ENCODE assay signal across 16 mouse cellular contexts in the genomic region with DNA sequence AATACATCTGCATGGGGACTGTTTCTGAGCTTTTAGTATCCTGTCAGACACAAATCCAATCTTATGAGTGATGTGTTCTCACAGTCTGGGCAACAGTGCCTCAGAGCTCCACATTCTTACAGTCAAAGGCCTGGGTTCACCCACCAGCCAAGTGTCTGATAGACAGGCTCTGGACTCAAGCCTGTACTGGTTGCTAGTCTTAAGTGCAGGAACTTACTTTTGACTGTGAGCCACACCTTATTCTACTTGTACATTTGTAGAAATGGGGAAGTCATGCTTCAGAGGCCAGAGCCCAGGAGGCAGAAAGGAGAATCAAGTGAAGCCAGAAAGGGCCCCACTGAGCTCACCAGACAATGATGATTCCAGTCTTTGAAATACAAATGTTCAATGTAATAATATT.
A peak's percentile ranks its signal among the peaks of the same experiment; 100 is the strongest.
DNase-seq lines count a peak whose midpoint lies in the region; ATAC-seq and TF ChIP-seq lines count a peak whose summit lies in the region.
"Had no signal": no experiment of that assay in that cellular context is flagged by ENCODE, and none has a peak within 500 bp of the region (broad histone marks: within the 10 kb centered on the region; RNA-seq: fewer than 3 reads in every experiment).

No protein-coding gene starts in this region.

- no peak for TF ChIP-seq POLR2A in spleen, adult 2 months (IDR thresholded peaks at IDR 0.05; ENCODE audit: low read depth, low read length)
- TF ChIP-seq POLR2A in embryonic fibroblast, embryonic 13.5 days (IDR thresholded peaks at IDR 0.05; ENCODE audit: low read depth, low read length), result no peak

- no peak overlapping the region for H3K4me2 ChIP-seq in stomach, postnatal 0 days (replicated peaks; ENCODE audit: low read depth)
- H3K4me2 ChIP-seq in midbrain, embryonic 14.5 days (ENCODE audit: low read length), result no peak overlapping the region
- H3K4me2 ChIP-seq: embryonic facial prominence, embryonic 13.5 days; hindbrain, embryonic 13.5 days; intestine, embryonic 15.5 days; kidney, embryonic 15.5 days; liver, embryonic 12.5 days; midbrain, embryonic 15.5 days had no signal

- peaks cover 9% of the 10 kb centered on the region; the same call in 1 of the 2 replicates for H3K4me1 ChIP-seq in spleen, adult 2 months (ENCODE audit: control insufficient read depth, insufficient read depth, insufficient read length)
- peaks cover 20% of the 10 kb centered on the region for H3K4me1 ChIP-seq in embryonic fibroblast, embryonic 13.5 days (ENCODE audit: control insufficient read depth, insufficient read depth, low read length)
- peaks cover 4% of the 10 kb centered on the region for H3K4me1 ChIP-seq in stomach, postnatal 0 days (replicated peaks; ENCODE audit: control insufficient read depth, insufficient read depth)
- H3K4me1 ChIP-seq in limb, embryonic 10.5 days, result no peaks in the 10 kb centered on the region
- H3K4me1 ChIP-seq in midbrain, embryonic 14.5 days (ENCODE audit: control insufficient read depth, insufficient read depth, low read length), result no peaks in the 10 kb centered on the region
- H3K4me1 ChIP-seq: hindbrain, embryonic 13.5 days; intestine, embryonic 15.5 days; midbrain, embryonic 15.5 days had no signal

- ATAC-seq in stomach, postnatal 0 days (ENCODE audit: low FRiP score, low TSS enrichment), result peak; percentile 47; the same call in 1 of the 2 replicates
- no peak for ATAC-seq in midbrain, embryonic 14.5 days (ENCODE audit: low FRiP score, low TSS enrichment)
- ATAC-seq: intestine, embryonic 15.5 days; liver, embryonic 12.5 days; midbrain, embryonic 15.5 days had no signal

- H3K27ac ChIP-seq in spleen, adult 2 months (ENCODE audit: insufficient read depth, low read length), result peak overlapping the region; percentile 39
- 0 out of 2 replicates have a peak overlapping the region, but pooled peaks have one; percentile 3 for H3K27ac ChIP-seq in embryonic fibroblast, embryonic 13.5 days (ENCODE audit: insufficient read depth, low read length)
- no peak overlapping the region; the same call in none of the 2 replicates for H3K27ac ChIP-seq in stomach, postnatal 0 days (replicated peaks)
- H3K27ac ChIP-seq in limb, embryonic 10.5 days, result no peak overlapping the region
- H3K27ac ChIP-seq in midbrain, embryonic 14.5 days (replicated peaks; ENCODE audit: low read depth, low read length), result no peak overlapping the region
- H3K27ac ChIP-seq: embryonic facial prominence, embryonic 13.5 days; hindbrain, embryonic 13.5 days; intestine, embryonic 15.5 days; liver, embryonic 12.5 days; midbrain, embryonic 15.5 days had no signal

- DNase-seq in spleen, adult 2 months (ENCODE audit: low read depth in 1 of 2, low spot score in 2 of 2), result peak; percentile 15 to 31
- DNase-seq in spleen, postnatal 10 days (ENCODE audit: low spot score in 2 of 2), result no peak
- DNase-seq in MEL-GATA-1-ER (ENCODE audit: extremely low read depth, low read depth), result peak; percentile 20
- no peak for DNase-seq in stomach, postnatal 0 days (ENCODE audit: low spot score)
- DNase-seq in limb, embryonic 10.5 days (ENCODE audit: low spot score), result no peak
- DNase-seq in midbrain, embryonic 14.5 days, result no peak
- DNase-seq: lung, postnatal 4 days; right cerebral cortex, postnatal 4 days; thymus, postnatal 25 days had no signal

- H3K27me3 ChIP-seq in spleen, adult 2 months (ENCODE audit: control insufficient read depth, insufficient read depth, low read length), result no peaks in the 10 kb centered on the region
- H3K27me3 ChIP-seq in stomach, postnatal 0 days (ENCODE audit: control insufficient read depth, insufficient read depth, low read length), result no peaks in the 10 kb centered on the region
- H3K27me3 ChIP-seq in limb, embryonic 10.5 days (ENCODE audit: low read depth, poor library complexity, severe bottlenecking), result no peaks in the 10 kb centered on the region
- no peaks in the 10 kb centered on the region for H3K27me3 ChIP-seq in midbrain, embryonic 14.5 days (ENCODE audit: control insufficient read depth, insufficient read depth, low read length)
- H3K27me3 ChIP-seq: embryonic facial prominence, embryonic 13.5 days; hindbrain, embryonic 13.5 days; intestine, embryonic 15.5 days; kidney, embryonic 15.5 days; liver, embryonic 12.5 days; midbrain, embryonic 15.5 days had no signal

- no peak for TF ChIP-seq CTCF in spleen, adult 2 months (IDR thresholded peaks at IDR 0.05; ENCODE audit: extremely low read depth, insufficient read depth, insufficient read length, insufficient replicate concordance)
- TF ChIP-seq CTCF in embryonic fibroblast, embryonic 13.5 days (IDR thresholded peaks at IDR 0.05; ENCODE audit: borderline replicate concordance, insufficient read depth, low read length), result no peak
- TF ChIP-seq CTCF in stomach, postnatal 0 days (IDR thresholded peaks at IDR 0.05; ENCODE audit: low read depth), result no peak

- H3K9me3 ChIP-seq in stomach, postnatal 0 days (ENCODE audit: control insufficient read depth, low read length), result no peaks in the 10 kb centered on the region
- no peaks in the 10 kb centered on the region for H3K9me3 ChIP-seq in limb, embryonic 10.5 days (replicated peaks)
- H3K9me3 ChIP-seq in midbrain, embryonic 14.5 days (ENCODE audit: control insufficient read depth, low read length), result no peaks in the 10 kb centered on the region
- H3K9me3 ChIP-seq: embryonic facial prominence, embryonic 13.5 days; hindbrain, embryonic 13.5 days; intestine, embryonic 15.5 days; kidney, embryonic 15.5 days; liver, embryonic 12.5 days; midbrain, embryonic 15.5 days had no signal

- no peak overlapping the region for H3K9ac ChIP-seq in stomach, postnatal 0 days (ENCODE audit: low read length)
- no peak overlapping the region for H3K9ac ChIP-seq in midbrain, embryonic 14.5 days (replicated peaks; ENCODE audit: low read length)
- H3K9ac ChIP-seq: embryonic facial prominence, embryonic 13.5 days; hindbrain, embryonic 13.5 days; intestine, embryonic 15.5 days; kidney, embryonic 15.5 days; liver, embryonic 12.5 days; midbrain, embryonic 15.5 days had no signal

- no peak overlapping the region for H3K4me3 ChIP-seq in spleen, adult 2 months (ENCODE audit: extremely low read depth, insufficient read depth, insufficient read length)
- no peak overlapping the region for H3K4me3 ChIP-seq in embryonic fibroblast, embryonic 13.5 days (ENCODE audit: insufficient read depth, low read length)
- no peak overlapping the region for H3K4me3 ChIP-seq in stomach, postnatal 0 days (ENCODE audit: low read depth, low read length)
- H3K4me3 ChIP-seq in limb, embryonic 10.5 days, result no peak overlapping the region
- H3K4me3 ChIP-seq in midbrain, embryonic 14.5 days (replicated peaks; ENCODE audit: low read depth, low read length), result no peak overlapping the region
- H3K4me3 ChIP-seq: embryonic facial prominence, embryonic 13.5 days; hindbrain, embryonic 13.5 days; intestine, embryonic 15.5 days; kidney, embryonic 15.5 days; liver, embryonic 12.5 days; midbrain, embryonic 15.5 days had no signal

- TF ChIP-seq EP300 in stomach, postnatal 0 days (optimal IDR thresholded peaks at IDR 0.05), result no peak

- H3K36me3 ChIP-seq in spleen, adult 2 months (ENCODE audit: control insufficient read depth, insufficient read depth, low read length), result no peaks in the 10 kb centered on the region
- H3K36me3 ChIP-seq in stomach, postnatal 0 days (ENCODE audit: control insufficient read depth, insufficient read depth, low read length), result no peaks in the 10 kb centered on the region
- no peaks in the 10 kb centered on the region for H3K36me3 ChIP-seq in limb, embryonic 10.5 days
- no peaks in the 10 kb centered on the region for H3K36me3 ChIP-seq in midbrain, embryonic 14.5 days (ENCODE audit: control insufficient read depth, insufficient read depth, low read length)
- H3K36me3 ChIP-seq: embryonic facial prominence, embryonic 13.5 days; hindbrain, embryonic 13.5 days; intestine, embryonic 15.5 days; kidney, embryonic 15.5 days; liver, embryonic 12.5 days; midbrain, embryonic 15.5 days had no signal

Comparison
In these comparisons a context has a peak if more than half of its experiments do, and no peak if none do; other contexts are left out.
1. DNase-seq: peak in spleen, adult 2 months (2 of 2) and MEL-GATA-1-ER (single experiment); none in spleen, postnatal 10 days (0 of 2), stomach, postnatal 0 days (single experiment), limb, embryonic 10.5 days (single experiment) and midbrain, embryonic 14.5 days (single experiment).
2. H3K27ac ChIP-seq: peak in spleen, adult 2 months (single experiment) and embryonic fibroblast, embryonic 13.5 days (single experiment); none in stomach, postnatal 0 days (single experiment), limb, embryonic 10.5 days (single experiment) and midbrain, embryonic 14.5 days (single experiment).